Mouse (Mus musculus): ENCODE data around the gene Kcnj10.

DNA sequence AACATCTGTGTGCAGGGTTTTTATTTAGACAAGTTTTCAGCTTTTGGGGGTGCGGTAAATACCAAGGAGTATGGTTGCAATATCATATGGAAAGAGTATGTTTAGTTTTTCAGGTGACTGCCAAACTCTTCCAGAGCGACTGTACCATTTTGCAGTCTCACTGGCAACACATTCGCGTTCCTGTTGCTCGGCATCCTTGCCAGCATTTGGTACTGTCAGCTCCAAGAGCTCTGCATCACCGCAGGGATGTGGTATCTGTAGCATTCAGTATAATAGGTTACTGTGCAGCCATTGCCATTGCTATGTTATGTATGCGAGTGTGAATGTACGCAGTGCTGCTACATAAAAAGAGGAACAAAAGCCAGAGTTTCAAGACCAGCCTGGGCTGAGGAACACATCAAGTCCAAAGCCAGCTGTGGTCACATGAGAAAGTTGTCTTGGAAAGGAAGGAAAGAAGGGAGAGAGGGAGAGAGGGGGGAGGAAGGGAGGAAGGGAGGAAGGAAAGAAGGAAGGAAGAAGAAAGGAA lies 9.5 kb upstream of the Kcnj10 start:
- TF ChIP-seq TAL1 (IDR thresholded peaks at IDR 0.05; ENCODE audit: low read length): no peak
- no peak for TF ChIP-seq KAT2A (conservative IDR thresholded peaks at IDR 0.05; ENCODE audit: low read depth, low read length)
- TF ChIP-seq E2F4 (IDR thresholded peaks at IDR 0.05; ENCODE audit: borderline replicate concordance, low read depth, low read length): no peak
- no peak for TF ChIP-seq NELFE (IDR thresholded peaks at IDR 0.05; ENCODE audit: low read depth, low read length)
- TF ChIP-seq POLR2A (IDR thresholded peaks at IDR 0.05; ENCODE audit: control insufficient read depth in 1 of 2, insufficient read depth in 1 of 2, low read depth in 1 of 2, low read length in 2 of 2, poor library complexity in 1 of 2): no peak
- no peak for TF ChIP-seq MEF2A (IDR thresholded peaks at IDR 0.05; ENCODE audit: extremely low read depth, insufficient replicate concordance, low read depth, low read length, poor library complexity, severe bottlenecking)
- TF ChIP-seq ZC3H11A (IDR thresholded peaks at IDR 0.05; ENCODE audit: low read depth, low read length): no peak
- TF ChIP-seq SIN3A (IDR thresholded peaks at IDR 0.05; ENCODE audit: low read length): no peak
- TF ChIP-seq CTCF (IDR thresholded peaks at IDR 0.05 in 2 of 3, conservative IDR thresholded peaks at IDR 0.05 in 1 of 3; ENCODE audit: control insufficient read depth in 1 of 3, insufficient read depth in 1 of 3, low read depth in 2 of 3, low read length in 3 of 3, poor library complexity in 1 of 3, severe bottlenecking in 1 of 3): no peak
- TF ChIP-seq BHLHE40 (IDR thresholded peaks at IDR 0.05; ENCODE audit: borderline replicate concordance, low read depth, low read length): no peak
- TF ChIP-seq EP300 (IDR thresholded peaks at IDR 0.05; ENCODE audit: low read depth in 1 of 2, low read length in 2 of 2): no peak
